Mouse (Mus musculus) urinary bladder, postnatal 25 days (tissue): ENCODE data around the gene Bace2.

Experiments
- DNase-seq: peaks from one replicate; pipeline ENCODE4 v3.0.0; 2022; ENCODE audit warnings: low spot score

Bace2 gene

GRCm38 (mm10) chr16:97467993-97468791, 111.7 kb downstream of the Bace2 start:
- DNase-seq, result no peak

GRCm38 (mm10) chr16:97474671-97475070, 118.1 kb downstream of the Bace2 start:
- no peak for DNase-seq

- DNase-seq, result no peak
Observed at GRCm38 (mm10) chr16:97475581-97475980, 119.0 kb downstream of the Bace2 start.

GRCm38 (mm10) chr16:97476524-97476923, 120.0 kb downstream of the Bace2 start:
- DNase-seq, result no peak

GRCm38 (mm10) chr16:97478655-97479054, 122.1 kb downstream of the Bace2 start:
- DNase-seq, result no peak

GRCm38 (mm10) chr16:97492369-97492768, 135.8 kb downstream of the Bace2 start:
- no peak for DNase-seq
